Mouse (Mus musculus): ENCODE measurements around the gene Prrg2.
"Not testable (repeated sequence)": the region's sequence is repeated elsewhere in the genome, so short reads cannot be mapped to it uniquely, and the experiment has no call there.

The Prrg2 gene

GRCm38 (mm10) chr7:45033722-45034359 lies 28.6 kb downstream of the Prrg2 start:
- DNase-seq (ENCODE audit: low spot score), result no peak

- no peak for DNase-seq (ENCODE audit: low spot score)
These were observed 31.6 kb downstream of the Prrg2 start for GRCm38 (mm10) chr7:45030857-45031256.

DNA sequence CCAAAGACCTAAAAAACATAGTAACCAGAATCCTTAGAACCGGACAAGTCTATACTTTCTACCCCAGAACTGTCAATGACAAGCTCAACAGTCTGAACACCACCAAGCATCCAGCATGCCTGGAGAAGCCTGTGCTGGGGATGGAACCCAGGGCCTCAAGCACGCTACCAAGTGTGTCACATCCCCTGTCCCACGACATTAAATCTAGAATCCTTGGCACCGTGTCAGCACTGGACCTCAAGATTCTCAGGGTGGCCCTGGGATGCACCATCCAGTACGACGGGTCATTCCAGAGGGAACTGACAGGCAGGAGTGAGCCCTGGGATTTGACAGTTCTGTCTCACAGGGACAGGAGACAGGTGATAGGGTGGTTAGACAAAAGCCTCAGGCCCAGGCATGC lies 32.5 kb downstream of the Prrg2 start:
- no peak for DNase-seq (ENCODE audit: low spot score)

DNA sequence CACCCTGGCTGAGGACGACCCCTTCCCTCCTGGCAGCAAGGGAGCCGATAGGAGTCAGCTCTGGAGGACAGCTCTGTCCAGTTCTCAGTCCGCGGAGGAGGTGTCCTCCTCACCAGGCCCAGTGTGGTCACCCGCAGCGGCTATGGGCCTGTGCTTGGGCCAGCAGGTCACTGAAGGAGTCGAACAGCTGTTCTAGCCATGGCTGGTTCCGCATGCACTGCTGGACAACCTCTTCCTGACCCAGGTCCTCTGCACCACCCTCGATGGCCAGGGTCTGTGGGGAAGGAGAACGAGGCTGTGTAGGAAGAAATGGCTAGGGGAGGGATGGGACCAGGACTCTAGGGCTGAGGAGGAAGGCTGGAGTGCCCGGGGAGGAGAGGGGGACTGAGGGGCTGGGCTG lies 34.1 kb downstream of the Prrg2 start:
- no peak for DNase-seq (ENCODE audit: low spot score)

DNA sequence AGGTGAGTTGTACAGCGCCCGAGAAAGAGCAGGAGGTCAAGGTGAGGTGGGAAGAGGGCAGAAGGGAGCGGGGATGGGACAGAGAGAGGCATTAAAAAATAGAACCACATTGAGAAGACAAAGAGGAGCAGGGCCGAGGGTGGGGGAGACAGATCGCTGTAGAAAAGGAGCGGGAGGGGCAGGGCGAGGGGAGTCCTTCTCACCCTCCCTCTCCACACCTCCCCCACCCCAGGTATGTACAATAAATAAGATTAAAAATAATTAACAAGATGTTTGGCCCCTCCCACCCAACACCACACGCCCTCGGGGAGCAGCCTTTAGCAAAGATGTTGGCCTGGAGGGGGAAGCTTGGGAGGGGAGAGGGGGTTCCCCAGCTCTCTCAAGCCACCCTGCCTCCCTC lies 34.7 kb downstream of the Prrg2 start:
- no peak for DNase-seq (ENCODE audit: low spot score)

DNA sequence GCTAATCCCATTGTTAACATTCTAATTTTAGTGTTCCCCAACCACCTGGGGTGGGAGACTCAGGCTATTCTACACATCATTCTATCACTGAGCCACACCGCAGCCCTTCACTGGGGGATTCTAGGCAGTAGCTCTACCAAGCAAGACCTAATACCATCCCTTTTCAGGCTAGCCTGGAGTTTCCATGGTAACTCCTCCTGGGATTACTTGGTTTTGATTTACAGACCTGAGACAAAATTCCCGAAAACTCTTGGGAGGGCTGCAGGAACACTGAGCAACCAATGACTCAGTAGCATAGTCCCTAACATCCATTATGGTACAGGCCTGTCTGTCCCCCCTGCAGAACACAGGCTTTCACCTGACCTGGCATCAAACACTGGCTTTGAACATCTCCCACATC lies 36.2 kb downstream of the Prrg2 start:
- DNase-seq (ENCODE audit: low spot score), result no peak

- DNase-seq (ENCODE audit: low spot score), result no peak
These were observed 36.8 kb downstream of the Prrg2 start for GRCm38 (mm10) chr7:45025601-45026220.

DNA sequence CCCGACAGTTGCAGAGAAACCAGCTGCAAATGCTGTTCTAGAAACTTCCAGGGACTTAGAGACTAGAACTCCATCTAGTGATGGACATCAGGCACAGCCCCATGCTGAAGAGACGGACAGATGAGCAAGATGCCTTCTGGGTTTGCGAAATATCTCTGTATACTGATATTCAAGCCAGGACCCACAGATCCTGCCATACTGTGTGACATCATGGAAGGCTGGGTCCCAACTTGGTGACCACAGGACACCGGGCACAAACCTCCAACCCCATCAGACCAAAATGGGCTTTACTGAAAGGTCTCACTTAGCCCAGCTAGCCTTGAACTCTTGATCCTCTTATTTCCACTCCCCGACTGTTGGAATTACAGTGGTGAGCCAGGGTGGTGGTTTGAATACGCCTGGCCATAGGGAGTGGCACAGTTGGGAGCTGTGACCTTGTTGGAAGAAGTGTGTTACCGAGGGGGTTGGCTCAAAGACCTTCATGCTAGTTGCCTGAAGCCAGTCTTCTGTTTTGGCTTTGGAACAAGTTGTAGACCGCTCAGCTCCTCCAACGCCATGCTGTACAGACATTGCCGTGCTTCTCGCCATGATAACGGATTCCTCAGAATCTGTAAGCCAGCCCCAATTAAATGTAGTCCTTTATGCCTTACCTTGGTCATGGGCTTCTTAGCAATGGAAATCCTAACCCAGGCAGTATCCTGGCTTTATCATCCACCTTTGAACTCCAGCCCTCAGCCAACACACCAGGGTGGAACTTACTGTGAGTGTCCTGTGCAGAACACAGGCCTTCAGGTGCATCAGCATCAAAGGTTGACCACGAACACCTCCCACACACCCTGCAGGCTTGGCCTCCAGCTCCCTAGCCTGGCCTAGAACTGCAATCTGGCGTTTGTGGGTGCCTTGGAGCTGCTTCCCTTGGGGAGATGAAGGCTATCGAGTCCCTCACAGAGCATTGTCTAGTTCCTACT lies 37.9 kb downstream of the Prrg2 start:
- DNase-seq (ENCODE audit: low spot score), result no peak

- DNase-seq (ENCODE audit: low spot score), result not testable (repeated sequence)
These were observed 38.8 kb downstream of the Prrg2 start for GRCm38 (mm10) chr7:45023711-45024110.

DNA sequence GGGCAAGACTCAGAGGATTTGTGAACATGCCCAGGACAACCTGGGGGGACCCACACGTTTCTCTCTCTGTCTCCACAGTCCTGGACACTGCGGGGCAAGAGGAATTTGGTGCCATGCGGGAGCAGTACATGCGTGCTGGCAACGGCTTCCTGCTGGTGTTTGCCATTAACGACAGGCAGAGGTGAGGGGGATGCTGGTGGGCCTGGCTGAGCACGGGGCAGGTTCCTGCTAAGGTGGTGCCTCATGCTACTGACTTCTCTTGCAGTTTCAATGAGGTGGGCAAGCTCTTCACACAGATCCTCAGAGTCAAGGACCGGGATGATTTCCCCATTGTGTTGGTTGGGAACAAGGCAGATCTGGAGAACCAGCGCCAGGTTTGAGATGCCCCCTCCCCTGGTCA lies 42.3 kb downstream of the Prrg2 start:
- no peak for DNase-seq (ENCODE audit: low spot score)

GRCm38 (mm10) chr7:45019031-45019571 lies 43.4 kb downstream of the Prrg2 start:
- no peak for DNase-seq (ENCODE audit: low spot score)

DNA sequence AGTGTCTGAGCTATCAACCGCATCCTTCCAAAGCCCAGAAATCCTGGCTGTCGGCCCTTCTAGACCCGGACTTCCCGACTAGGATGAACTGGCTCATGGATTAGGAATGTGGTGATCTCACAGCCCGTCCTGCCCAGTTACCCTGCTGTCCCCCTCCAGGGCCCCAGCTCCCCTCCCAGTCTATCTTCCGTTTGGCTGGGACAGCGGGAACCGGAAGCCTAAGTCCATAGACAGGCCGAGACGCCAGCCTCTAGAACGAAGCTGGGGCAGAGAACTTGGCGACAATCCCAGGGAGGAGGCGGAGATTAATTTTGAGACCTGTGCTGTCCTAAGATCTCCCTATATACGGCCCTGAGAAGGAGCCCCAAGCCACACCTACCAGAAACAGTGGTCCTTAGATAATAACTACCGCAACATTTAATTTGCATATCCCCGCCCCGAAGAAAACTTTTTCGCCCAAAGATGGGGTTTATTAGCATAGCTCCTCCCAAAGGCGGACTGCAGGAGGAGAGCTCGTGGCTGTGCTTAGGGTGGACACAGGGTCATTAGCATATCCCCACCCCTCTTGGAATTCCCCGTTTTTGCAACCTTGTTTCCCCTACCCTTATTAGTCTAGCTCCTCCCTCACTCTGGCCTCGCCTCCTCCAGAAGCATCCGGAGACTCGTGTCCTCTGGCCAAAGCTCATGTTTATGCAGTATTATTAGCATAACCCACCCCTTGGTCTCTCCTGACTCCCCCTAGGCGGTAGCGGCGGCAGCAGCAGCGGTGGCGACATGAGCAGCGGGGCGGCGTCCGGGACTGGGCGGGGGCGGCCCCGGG lies 45.0 kb downstream of the Prrg2 start, which contains the start of gene Rras:
Gene Rras (plus strand): TSS at position 720 of the 820 bp plus-strand sequence.
- peak; percentile 88 for DNase-seq (ENCODE audit: low spot score)

GRCm38 (mm10) chr7:45016761-45017160 lies 45.7 kb downstream of the Prrg2 start:
- no peak for DNase-seq (ENCODE audit: low spot score)

DNA sequence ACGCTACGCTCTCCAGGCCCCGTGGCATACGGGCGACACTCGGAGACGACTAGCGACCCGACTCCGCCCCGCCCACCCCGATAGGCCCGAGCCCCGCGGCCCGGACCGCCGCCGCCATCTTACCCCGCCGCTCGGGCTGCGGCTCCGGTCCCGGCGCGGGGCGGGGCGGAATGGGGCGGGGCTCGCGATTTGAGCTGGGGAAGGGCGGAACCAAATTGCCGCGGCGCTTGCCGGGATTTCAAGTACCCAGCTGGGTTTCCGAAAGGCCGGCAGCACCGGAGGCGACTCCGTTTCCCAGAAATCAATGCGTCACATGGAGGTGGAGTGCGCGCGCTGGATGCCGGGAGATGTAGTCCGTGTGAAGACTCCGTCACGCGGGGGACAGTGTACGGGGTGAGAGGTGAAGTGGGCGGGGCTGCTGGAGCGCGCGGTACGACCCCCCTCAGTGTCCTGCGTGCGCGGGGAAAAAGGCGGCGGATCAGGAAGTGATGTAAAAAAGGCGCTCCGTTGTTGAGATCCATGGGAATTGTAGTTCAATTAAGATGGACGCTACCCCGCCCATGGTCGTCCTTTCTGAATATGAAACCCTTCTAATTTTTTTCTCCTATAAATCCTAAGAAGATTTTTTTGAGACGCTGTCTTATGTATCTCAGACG lies 46.4 kb downstream of the Prrg2 start, which contains the start of gene Scaf1:
Gene Scaf1 (minus strand): TSS at position 407 of the 656 bp plus-strand sequence.
- DNase-seq (ENCODE audit: low spot score), result peak; percentile 98

DNA sequence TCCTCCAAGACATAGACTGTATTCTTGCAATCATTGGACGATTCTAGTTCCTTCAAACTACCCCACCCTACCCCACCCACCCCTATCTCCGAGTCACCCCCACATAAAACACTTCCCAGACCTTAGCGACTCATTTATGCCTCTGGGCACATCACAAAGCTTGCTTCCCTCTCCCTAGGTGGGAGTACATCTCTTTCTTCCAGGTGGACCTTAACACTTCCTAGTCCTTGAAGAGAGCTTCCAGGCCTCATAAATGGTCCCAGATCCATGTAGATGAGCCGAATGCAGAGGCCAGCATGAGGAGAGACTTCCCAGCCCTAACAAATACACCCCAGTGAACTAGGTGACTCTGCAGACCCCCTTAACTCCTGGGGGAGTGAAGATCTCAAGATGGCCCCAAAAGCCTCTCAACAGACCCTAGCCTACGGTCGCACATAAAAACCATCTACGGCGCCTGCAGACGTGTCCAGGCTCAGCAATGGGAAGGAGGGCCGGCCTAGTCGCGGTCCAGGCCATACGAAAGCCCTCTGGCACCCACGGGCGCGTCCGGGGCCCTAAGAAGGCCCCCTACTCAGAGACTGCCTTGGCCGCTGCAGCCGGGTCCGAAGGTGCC lies 47.0 kb downstream of the Prrg2 start:
- no peak for DNase-seq (ENCODE audit: low spot score)

GRCm38 (mm10) chr7:45014096-45014451 lies 48.4 kb downstream of the Prrg2 start:
- DNase-seq (ENCODE audit: low spot score), result no peak

- no peak for DNase-seq (ENCODE audit: low spot score)
These were observed 48.9 kb downstream of the Prrg2 start for GRCm38 (mm10) chr7:45013366-45014095.

DNA sequence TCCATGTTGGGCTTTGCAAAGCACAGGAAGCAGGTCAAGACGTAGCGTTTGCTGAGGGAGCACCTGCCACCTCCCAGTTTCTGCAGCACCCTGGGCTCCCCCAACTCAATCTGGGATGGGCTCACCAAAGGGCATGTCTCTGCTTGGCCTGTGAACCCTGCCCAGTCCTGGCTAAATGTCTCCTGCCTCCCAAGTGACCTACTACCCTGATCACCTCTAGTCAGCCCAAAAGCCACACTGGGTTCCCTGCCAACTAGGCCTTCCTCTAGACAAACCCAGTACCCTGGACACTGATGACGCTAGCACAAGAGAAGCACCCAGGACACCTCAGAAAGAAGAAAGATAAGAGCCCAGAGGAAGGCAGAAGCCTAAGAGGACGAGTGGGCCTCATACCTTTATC lies 49.7 kb downstream of the Prrg2 start:
- DNase-seq (ENCODE audit: low spot score), result no peak

GRCm38 (mm10) chr7:45012011-45012410 lies 50.5 kb downstream of the Prrg2 start:
- DNase-seq (ENCODE audit: low spot score), result no peak

GRCm38 (mm10) chr7:45008411-45008810 lies 54.1 kb downstream of the Prrg2 start:
- DNase-seq (ENCODE audit: low spot score), result no peak

Data from layer of hippocampus, adult 9-10 months (tissue).